Mouse (Mus musculus) retina, postnatal 1 day (tissue): ENCODE measurements around the gene Rras2.
A peak's percentile ranks its signal among the peaks of the same experiment; 100 is the strongest.

Experiments used
- DNase-seq: peaks from one replicate; pipeline ENCODE4 v3.0.0-alpha.2; 2012

The Rras2 gene

DNA sequence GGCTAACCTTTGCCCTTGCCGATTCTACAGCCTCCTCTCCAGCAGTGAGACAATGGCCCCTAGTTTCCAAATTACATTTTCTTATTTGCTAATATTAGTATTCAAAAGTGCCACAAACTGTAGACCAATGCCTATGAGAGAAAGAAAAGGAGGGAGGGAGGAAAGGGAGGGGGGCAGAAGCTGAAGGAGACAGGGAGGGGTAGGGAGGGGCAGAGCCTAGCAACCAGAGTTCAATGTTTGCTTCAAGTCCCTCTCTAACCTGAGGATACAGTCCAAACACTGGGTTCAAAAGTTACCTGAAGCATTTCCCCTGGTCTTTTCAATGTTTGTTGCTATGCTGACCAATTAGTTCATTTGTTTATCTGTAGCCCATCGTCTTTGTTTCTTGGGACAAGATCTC, 7.1 kb downstream of the Rras2 start:
- no peak for DNase-seq

DNA sequence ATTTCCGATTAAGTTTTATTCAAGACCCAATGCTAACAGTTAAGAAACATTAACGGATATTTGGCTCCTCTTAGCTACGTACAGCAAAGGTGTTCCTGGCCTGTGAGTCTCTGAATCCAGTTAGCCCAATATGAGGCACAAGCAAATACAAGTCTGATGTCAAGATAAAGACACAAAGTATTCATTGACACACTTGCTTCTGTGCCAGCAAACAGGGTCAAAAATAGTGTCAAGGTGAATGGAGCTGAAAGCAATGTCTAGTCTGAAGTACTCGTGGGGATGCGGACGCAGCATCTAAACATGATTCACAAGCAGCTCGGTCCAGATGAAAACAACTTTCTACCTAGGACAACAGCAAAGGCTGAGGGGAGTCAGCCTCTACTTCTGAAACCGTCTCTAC, 11.7 kb downstream of the Rras2 start:
- no peak for DNase-seq

DNA sequence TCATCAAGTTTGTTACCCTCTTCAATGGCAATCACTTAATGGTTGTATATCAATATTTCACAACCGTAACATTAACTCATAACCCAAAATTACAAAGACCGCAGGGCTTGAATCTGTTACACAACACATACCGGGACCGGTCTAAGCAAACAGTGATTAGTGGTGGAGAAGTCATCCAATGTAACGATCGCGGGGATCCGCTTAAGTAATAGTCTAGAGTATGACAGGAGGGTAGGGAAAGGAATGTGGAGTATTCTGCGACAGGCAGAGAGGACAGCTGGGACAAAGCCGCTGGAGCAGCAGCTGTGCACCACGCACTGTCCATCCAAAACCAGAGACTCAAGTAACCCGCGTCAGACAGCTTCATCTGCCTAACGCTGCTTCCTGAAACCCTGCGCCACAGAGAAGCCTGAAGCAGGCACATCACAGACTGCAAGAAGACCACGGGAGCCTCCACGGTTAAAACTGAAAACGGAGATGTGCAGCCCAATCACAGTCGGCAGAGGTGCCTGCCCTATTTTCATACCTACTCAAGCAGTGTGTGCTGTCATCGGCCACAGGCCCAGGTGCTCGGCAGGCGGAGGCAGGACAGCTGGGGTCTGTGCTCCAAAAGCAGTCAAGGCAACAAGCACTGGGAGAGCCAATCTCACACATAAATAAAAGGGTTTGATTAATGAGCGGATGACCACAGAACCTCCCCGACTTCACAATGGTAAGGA, 13.8 kb downstream of the Rras2 start:
- no peak for DNase-seq

DNA sequence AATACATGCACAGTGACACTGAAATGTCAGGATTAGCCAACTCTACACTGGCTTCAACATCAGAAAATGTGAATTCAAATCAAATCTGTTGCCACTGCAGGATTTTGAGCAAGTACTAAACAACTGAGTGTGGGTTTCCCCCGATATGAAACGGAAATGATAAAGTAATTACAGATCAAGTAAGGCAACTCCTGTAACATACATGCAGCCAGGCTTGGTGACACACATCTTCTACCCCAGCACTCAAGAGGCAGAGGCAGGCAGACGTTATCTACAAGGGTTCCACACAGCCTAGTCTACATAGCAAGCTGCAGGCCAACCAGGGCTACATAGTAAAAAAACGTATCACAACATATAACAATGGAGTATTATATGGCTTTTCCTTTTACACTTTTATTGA, 14.4 kb downstream of the Rras2 start:
- no peak for DNase-seq

DNA sequence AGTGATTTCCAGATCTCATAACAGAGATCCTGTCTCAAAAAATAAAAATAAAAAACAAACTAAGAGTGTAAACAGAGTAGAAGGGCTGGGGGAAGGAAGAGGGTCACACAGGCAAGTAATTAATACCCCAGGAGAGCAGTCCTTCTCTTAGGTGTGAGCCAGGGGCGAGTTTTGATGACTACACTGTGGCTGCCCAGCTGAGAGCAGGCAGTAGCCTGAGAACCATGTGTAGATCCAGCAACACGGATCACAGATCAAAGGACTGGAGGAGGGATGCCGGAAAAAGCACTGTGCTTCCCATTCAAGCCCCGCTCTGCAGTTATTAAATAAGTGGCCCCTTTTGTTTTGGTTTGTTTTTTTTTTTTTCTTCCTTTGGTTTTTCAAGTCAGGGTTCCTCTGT, 15.0 kb downstream of the Rras2 start:
- no peak for DNase-seq

DNA sequence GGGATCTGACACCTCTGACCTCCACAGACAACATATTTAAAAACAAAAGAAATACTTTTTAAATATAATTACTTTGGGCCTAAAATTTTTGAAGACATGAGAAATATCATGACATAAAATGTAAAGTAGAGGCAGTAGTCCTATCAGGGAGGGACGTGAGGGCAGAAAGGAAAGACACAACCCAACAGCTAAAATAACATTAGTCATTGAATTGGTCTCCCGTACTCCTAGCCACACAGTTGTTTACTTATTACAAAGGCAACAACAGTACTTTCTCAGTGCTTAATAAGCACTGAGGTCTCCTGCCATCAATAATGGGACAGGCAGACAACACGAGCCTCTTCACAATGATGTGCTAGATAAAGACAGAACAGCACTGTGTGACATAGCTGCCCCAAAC, 16.2 kb downstream of the Rras2 start:
- DNase-seq, result no peak

DNA sequence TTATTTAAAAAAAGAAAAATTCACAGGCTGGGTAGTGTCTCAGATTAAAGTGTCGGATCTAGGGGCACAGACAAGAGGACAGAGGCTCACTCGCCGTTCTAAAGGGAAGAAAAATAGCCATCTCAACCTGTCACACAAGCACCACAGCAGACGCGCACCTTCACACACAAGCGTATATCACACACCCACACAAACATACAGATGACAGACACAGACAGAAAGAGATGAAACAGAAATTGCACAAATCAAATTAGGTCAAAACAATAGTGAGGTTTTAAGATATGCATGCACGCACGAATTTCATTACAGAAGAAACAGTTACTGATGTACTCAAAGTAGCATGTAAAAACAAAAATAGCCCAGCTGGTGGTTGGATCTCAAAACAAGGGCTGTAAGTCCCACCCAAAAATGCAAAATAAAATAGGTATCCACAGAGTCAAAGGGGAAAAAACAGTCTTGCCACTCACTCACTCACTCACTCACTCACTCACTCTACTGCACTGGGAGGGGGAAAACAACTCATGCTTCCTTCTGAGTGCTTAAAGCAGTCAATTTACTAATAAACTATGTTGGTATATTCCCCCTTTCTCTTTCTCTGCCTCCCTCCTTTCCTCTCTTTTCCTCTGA, 23.9 kb downstream of the Rras2 start:
- DNase-seq, result no peak

DNA sequence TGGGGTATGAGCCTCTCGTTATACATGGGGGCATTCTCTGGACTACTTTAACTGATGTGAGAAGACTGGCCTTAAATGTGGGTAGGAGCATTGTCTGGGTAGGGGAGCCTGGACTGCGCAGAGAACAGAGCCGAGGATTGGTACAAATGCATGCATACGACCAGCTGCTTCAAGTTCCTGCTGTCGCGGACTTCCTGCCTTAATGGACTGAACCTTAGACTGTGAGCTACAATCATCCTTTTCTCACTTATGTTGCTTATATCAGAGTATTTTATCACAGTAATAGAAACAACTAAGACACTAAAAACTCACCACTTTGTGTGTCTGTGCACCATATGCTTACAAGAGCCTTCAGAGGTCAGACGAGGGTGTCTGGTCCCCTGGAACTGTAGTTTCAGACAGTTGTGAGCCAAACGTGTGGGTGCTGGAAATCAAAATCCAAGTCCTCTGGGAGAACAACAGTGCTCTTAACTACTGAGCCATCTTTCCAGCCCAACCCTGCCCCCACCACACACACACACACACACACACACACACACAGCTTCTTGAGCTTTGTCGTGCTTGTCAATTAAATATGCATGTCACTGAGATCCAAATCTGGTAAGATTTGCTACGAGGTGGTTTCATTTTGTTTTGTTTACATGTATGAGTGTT, 26.6 kb downstream of the Rras2 start:
- no peak for DNase-seq

DNA sequence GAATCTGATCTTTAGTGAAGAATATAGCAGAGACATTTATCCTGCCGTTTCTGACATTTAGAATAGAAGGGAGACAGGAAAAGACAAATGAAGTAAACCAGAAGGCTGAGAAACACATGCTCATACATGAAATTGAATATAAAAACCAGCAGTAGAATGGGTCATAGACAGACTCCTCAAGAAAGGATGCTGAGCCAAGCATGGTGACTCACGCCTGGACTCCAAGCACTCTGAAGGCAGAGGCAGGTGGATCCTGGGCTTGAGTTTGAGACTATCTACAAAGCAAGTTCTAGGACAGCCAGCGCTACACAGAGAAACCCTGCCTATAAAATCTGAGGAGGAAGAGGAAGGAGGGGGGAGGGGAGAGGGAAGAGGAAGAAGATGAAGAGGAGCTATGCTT, 27.4 kb downstream of the Rras2 start:
- no peak for DNase-seq

DNA sequence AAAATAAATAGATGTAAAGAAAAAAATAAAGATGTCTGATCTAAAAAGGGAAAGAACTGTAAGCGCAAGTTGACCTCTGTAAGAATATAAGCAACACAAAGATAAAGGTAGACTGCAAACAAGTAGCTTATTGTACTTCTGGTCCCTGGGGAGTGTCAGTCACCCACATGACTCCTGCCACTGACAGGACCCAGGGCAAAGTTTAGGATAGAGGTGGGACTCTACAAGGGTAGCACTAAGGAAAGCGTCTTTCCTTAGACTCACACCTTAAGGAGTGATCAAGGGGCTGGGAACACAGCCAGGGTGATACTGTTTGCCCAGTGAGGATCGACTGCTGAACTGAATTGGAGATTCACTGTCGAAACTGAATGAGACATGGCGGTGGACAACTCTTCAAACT, 28.7 kb downstream of the Rras2 start:
- DNase-seq, result no peak

DNA sequence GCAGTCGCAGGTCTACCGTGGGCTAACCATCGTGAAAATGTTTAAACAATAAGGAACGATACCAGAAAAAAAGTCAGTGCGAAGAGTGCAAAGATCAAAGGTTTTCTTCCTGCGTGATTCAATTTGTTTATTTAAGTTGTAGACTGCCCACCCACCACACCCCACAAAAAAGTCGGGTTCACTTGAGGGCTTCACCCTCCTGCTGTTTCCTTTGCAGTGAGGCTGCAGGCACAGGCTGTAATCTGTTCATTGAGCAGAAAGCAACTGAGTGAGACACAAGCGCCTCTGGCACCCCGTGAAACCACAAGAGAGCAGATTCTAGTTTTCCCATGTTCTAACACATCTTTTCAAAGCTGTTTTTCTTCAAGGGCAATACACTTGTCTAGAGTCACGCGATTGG, 29.6 kb downstream of the Rras2 start:
- peak; percentile 53 for DNase-seq

DNA sequence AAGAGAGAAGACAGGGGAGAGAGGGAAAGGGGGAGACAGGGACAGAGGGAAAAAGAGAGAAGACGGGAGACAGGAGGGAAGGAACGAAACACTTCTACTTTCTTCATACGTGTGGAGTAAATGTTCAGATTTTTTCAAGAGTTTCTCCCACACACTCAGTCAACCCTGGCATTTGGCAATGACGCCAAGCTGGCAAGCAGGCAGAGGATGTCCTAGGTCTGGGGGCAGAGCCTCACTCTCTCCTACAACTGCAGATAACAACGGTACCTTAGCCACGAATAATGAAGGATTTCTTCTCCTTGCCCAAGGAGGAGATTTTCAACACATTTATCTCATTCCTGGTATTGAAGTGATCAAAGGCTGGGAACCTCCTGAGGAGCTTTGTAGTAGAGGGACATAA, 30.2 kb downstream of the Rras2 start:
- no peak for DNase-seq

DNA sequence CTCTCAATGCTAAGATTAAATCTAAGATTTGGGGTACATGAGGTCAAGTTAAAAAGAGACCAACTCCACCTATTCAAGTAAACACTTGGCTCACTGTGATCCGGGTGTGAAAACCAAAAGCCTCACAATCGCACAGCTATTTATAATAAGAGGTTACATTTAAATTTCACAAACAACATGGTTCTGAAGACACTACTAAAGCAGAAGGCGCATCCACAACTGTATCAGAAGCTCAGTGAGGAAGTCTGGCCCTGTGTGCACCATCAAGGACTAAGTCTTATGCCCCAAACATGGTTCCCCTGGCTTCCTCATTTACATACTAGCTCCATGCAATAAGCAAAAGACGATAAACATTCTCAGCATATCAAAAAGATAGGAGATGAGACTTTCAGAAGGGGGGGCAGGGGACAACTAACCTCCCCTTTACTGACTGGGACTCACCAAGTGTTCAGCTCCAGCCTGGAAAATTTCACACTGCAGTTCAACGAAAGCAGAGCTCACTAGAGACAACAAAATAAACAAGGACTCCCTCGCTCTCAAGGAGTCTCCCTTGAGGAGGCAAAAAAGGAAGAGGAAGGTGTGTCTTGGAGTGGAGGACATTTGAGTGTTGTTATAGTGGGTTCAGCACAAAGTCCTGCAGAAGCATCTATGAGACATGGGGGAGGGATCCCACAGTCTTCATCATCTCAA, 31.4 kb downstream of the Rras2 start:
- no peak for DNase-seq

DNA sequence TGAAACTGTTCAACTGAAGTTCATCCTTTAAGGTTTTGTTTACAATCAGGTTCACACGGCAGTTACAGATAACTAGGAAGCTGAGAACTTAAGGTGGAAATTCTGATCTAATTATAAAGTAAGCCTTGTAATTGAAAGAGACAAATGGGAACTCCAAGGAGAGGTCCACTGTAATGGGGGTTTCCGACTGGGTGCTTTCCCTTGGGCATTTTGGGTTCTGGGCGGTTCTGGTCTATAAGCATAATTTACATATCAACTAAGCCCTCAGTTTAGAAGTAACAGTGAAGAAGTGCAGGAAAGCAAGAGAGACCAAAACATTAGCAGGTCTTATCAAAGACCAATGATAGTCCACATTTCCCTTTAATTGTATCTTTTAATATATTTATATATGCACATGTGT, 33.8 kb downstream of the Rras2 start:
- DNase-seq, result no peak

DNA sequence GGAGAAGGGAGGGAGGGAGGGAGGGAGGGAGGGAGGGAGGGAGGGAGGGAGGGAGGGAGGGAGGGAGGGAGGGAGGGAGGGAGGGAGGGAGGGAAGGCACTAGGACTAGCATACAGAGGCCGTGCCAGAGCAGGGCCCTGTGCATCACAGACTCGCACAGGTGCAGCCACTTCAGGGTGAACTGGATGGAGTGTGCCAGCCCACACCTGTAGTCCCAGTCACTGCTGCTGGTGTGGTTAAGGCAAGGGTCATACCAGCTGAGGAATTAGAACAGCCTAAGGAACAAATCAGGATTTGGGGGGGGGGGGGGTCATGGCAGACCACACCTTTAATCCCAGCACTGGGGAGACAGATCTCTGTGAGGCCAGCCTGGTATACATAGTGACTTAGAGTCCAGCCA, 34.5 kb downstream of the Rras2 start:
- no peak for DNase-seq

DNA sequence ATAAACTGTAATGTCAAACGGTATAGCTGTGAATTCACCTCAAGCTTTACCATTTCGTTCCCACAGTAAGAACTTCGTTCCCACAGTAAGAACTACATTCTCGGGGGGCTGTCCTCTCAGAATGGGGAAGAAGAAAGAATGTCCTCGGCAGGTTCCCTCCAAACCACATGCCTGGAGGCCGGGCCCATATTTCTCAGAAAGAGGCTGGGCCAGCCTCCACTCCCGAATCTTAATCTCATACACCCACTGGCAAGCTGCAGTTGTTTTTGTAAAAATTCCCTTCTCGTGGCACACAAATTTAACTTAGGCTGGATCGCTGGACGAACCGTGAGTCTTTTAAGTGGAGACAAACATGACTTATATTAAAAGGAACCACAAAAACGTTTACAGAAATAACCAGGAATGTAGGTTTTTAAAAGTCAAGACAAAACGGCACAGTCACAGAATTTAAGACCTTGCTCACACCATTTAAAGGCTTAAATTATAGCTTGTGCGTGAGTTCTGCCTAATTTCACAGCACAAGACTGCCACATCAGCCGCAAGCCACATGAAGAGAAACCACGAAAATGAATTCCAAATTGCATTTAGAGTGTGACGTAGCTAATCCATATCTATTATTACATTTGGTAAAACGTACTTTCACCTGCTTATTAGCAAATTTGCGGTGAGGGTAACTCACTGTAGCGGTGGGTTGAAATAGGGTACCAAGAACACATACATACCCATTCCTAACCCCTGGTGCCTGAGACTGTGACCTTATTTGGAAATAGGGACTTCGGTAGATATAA, 35.8 kb downstream of the Rras2 start:
- DNase-seq, result no peak

DNA sequence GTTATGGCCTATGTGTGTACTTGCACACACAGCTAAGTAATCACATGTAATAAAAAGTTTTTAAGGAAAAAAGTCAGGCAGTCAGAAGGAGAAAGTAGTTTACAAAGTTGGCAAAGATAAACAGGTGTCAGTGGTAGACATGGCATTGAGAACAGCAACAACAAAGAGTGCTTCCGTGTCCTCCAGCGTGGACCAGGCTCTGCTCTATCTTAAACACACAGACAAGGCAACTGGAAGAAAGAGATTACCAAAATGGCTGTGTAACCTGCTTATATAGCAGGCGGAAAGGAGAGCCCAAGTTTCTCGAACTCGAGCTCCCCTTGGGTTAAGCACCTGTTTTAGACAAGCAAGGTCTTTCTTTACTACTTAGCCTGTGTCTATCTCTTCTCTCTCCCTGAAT, 37.3 kb downstream of the Rras2 start:
- DNase-seq, result no peak

DNA sequence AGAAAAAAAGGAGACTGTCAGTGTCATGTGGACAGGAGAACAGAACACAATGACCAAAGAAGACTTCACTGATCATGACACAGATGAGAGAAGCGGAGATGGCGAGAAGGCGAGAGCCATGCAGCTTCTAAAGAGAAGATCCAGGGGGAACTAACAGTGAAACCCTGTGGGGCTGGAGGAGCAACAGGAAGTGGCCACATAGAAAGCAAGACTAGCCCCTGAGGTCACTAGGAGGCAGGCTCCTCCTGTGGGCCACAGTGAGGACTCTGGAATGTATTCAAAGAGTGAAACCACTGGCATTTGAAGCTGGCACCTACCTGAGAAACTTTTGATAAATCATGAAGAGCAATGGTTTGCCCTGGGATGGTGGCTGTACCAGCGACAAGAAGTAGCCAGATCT, 38.2 kb downstream of the Rras2 start:
- no peak for DNase-seq

DNA sequence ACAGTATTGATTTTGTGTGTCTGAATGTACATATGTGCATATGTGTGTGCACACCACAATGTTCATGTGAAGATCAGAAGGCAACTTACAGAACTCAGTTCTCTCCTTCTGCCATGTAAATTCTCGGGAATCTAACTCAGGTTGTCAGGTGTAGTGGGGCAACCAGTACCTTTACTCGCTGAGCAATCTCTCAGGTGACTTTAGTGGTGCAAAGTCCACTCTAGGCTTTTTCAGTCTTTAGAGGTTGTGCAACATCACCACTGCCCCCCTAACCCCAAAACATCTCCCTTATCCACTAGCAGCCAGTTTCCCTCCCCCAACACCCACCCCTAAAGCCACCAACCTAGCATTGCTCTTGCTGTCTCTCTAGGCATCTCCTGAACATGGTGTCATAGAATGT, 43.0 kb downstream of the Rras2 start:
- no peak for DNase-seq

DNA sequence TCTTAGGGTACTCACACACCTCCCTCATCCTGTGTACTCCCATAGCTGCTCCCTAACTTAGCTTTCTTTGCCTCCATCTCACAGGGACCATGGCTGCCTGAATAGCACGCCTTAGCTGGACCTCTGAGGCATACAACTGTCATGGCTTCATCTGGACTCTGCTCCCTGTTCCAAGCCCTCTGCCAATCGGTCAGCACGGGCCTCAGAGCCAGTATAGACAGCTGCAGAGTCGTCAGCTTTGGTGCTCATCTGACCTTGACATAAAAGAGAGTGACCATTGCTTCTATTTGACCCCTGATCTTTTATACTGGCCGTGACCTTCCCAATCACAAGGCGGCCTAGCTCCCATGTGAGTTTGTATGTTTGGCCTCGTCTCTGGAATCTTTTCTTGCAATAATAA, 43.4 kb downstream of the Rras2 start:
- DNase-seq, result no peak

DNA sequence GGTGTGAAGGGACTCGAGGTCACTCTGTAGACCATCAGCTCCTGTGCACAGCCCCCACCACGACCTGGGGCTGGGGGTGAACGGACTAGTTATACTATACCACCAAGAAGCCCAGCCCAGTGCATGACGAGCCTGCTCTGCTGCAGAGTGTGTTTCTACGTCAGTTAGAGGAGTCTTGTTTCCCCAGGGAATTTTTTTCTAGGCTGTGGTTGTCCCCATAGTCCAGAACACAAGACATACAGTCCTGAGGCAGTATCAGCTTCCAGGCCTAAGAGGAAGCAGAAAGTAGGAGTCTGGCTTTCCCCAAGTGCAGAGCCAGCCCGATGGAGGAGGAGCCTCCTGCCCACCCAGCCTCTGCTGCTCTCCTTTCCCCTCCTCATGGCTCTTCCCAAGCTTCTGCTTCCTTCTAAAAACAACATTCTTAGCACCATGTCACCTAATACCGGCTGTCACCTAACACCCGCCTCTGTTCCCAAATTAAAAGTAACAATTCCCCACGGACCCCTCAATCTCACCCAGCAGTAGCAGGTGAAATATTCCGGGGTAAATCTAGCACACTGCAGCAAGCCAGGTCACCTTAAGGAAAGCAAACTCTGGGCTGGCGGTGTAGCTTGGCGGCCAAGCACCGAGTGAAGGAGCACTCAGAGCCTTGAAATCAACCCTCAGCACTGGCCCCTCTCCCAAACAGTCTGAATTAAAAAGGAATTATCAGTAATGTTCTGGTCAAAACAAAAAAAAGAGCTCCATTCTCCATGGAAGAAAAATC, 45.5 kb downstream of the Rras2 start:
- DNase-seq, result peak; percentile 53

DNA sequence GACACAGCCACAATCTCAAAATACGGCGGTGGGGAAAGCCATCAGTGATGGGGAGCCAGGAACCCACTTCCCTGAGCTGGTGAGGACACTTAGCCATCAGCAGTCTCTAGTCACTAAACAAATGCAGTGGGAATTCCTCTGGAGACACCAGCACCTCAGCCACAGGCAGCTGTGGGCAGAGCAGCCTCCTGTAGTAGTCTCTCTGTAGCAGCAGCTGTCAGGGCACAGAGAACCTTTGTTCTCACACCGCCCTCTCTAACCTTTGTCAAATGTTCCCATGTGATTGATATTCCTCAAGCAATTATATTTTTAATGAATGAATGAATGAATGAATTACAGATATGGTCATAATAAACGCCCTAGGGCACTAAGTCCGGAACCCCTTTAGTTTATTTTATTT, 46.2 kb downstream of the Rras2 start:
- peak; percentile 70 for DNase-seq
